Mouse (Mus musculus): ENCODE measurements around the gene Inha.

The Inha gene

GRCm38 (mm10) chr1:75490785-75491551 is 15.9 kb upstream of the Inha start:
- no peak for DNase-seq (ENCODE audit: low spot score)

GRCm38 (mm10) chr1:75492579-75493170 is 14.2 kb upstream of the Inha start:
- no peak for DNase-seq (ENCODE audit: low spot score)

- no peak for DNase-seq (ENCODE audit: low spot score)
Measured at GRCm38 (mm10) chr1:75494878-75495548, 11.9 kb upstream of the Inha start.

- DNase-seq (ENCODE audit: low spot score), result no peak
Measured at GRCm38 (mm10) chr1:75498897-75499296, 8.0 kb upstream of the Inha start.

- no peak for DNase-seq (ENCODE audit: low spot score)
Measured at GRCm38 (mm10) chr1:75499441-75499840, 7.4 kb upstream of the Inha start.

- DNase-seq (ENCODE audit: low spot score), result no peak
Measured at GRCm38 (mm10) chr1:75501905-75502304, 5.0 kb upstream of the Inha start.

GRCm38 (mm10) chr1:75502945-75503650 is 3.8 kb upstream of the Inha start:
- DNase-seq (ENCODE audit: low spot score), result no peak

- no peak for DNase-seq (ENCODE audit: low spot score)
Measured at GRCm38 (mm10) chr1:75503651-75503980, 3.3 kb upstream of the Inha start.

GRCm38 (mm10) chr1:75504256-75505045 is 2.4 kb upstream of the Inha start:
- no peak for DNase-seq (ENCODE audit: low spot score)

GRCm38 (mm10) chr1:75505159-75505955 is 1.5 kb upstream of the Inha start:
- no peak for DNase-seq (ENCODE audit: low spot score)

- no peak for DNase-seq (ENCODE audit: low spot score)
Measured at GRCm38 (mm10) chr1:75505956-75506831, 683 bp upstream of the Inha start, which contains the start of gene Obsl1. Obsl1 (minus strand) TSS chr1:75506452.

GRCm38 (mm10) chr1:75509586-75509985 is 2.7 kb downstream of the Inha start:
- no peak for DNase-seq (ENCODE audit: low spot score)

- no peak for DNase-seq (ENCODE audit: low spot score)
Measured at GRCm38 (mm10) chr1:75510154-75510553, 3.3 kb downstream of the Inha start.

- no peak for DNase-seq (ENCODE audit: low spot score)
Measured at GRCm38 (mm10) chr1:75511437-75512210, 4.7 kb downstream of the Inha start.

GRCm38 (mm10) chr1:75512550-75512949 is 5.7 kb downstream of the Inha start:
- DNase-seq (ENCODE audit: low spot score), result no peak

- no peak for DNase-seq (ENCODE audit: low spot score)
Measured at GRCm38 (mm10) chr1:75516703-75517380, 10.0 kb downstream of the Inha start.

- no peak for DNase-seq (ENCODE audit: low spot score)
Measured at GRCm38 (mm10) chr1:75517984-75518383, 11.1 kb downstream of the Inha start.

- DNase-seq (ENCODE audit: low spot score), result no peak
Measured at GRCm38 (mm10) chr1:75518427-75518826, 11.6 kb downstream of the Inha start.

GRCm38 (mm10) chr1:75519576-75519975 is 12.7 kb downstream of the Inha start:
- DNase-seq (ENCODE audit: low spot score), result no peak

All from c-Kit-positive CD71-positive TER-119-positive erythroid progenitor cells, embryonic 14.5 days (primary cell).